Mouse (Mus musculus) midbrain, embryonic 12.5 days (tissue): Measurements from ENCODE around the gene Fam214b. TPM values are rescaled to one million over a fixed set of nuclear protein-coding genes. Genes with fewer than 3 reads are reported as not detected.

Source experiments
- ATAC-seq: fragments of 200-750 bp; cut with Nextera tagmentation; 2 replicates; pipeline ENCODE4 v1.8.0; 2017; ENCODE audit warnings: low read depth, moderate TSS enrichment, moderate library complexity; ENCODE audit not compliant: low FRiP score
- H3K27ac ChIP-seq: fragments of 300-500 bp; sonication (generic); replicated peaks from 2 replicates; pipeline ENCODE4 v1.5.1; 2016; ENCODE audit warnings: mild to moderate bottlenecking
- H3K27me3 ChIP-seq: fragments of 300-500 bp; sonication (generic); 2 replicates; pipeline ENCODE4 v1.6.1; 2016; ENCODE audit warnings: mild to moderate bottlenecking
- H3K36me3 ChIP-seq: fragments of 300-500 bp; sonication (generic); 2 replicates; pipeline ENCODE4 v1.6.1; 2016
- H3K4me1 ChIP-seq: fragments of 300-500 bp; sonication (generic); 2 replicates; pipeline ENCODE4 v1.6.1; 2016
- H3K4me2 ChIP-seq: fragments of 300-500 bp; sonication (generic); replicated peaks from 2 replicates; pipeline ENCODE4 v1.6.1; 2016; ENCODE audit warnings: mild to moderate bottlenecking, moderate library complexity
- H3K4me3 ChIP-seq: fragments of 300-500 bp; sonication (generic); 2 replicates; pipeline ENCODE4 v1.5.1; 2016; ENCODE audit warnings: mild to moderate bottlenecking
- H3K9ac ChIP-seq: fragments of 300-500 bp; sonication (generic); replicated peaks from 2 replicates; pipeline ENCODE4 v1.6.1; 2016; ENCODE audit warnings: mild to moderate bottlenecking, moderate library complexity
- H3K9me3 ChIP-seq: fragments of 300-500 bp; sonication (generic); 2 replicates; pipeline ENCODE4 v1.6.1; 2016; ENCODE audit warnings: mild to moderate bottlenecking
- WGBS: fragments of 180-500 bp; shearing (Covaris S2); methylation state at CpG from one replicate; pipeline ENCODE4 v1.1.7; 2016; 5-methylcytosine and 5-hydroxymethylcytosine counted together
- polyA plus RNA-seq: library from polyadenylated mRNA; unstranded; fragments of >200 nt; fragmentation: Nextera tagmentation; extraction: Ambion mirVana; gene quantifications from 2 replicates; pipeline ENCODE4 v1.2.1, GENCODE M21; 2016

Fam214b gene
- polyA plus RNA-seq, 1 experiment from 2014 or later, result 51.8 TPM

DNA sequence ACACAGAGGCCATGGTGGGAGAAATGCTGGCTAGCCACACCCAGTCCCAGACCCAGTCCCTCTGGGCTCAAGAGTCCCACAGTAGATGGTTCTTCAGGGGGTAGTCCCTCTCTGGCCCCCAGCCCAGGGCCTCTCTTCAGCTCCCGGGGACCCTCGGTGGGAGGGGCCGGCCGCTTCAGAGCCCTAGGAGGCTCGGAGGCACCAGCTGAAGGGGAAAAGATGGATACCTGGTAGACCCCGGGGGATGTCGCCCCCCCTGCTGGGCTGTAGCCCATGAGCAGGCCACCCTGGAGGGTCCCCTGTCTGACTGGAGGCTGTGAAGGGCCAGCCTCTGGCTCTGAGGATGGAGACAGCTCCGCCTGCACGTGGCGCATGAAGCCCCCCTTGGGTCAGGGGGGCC, 9.7 kb downstream of the Fam214b start:
- no peak overlapping the region for H3K4me3 ChIP-seq
- no peaks in the 10 kb centered on the region for H3K9me3 ChIP-seq
- 91% methylated on average over 10 of the region's 10 CpGs for WGBS
- peaks cover 47% of the 10 kb centered on the region for H3K36me3 ChIP-seq
- H3K27ac ChIP-seq, result no peak overlapping the region
- no peaks in the 10 kb centered on the region for H3K27me3 ChIP-seq
- no peak for ATAC-seq
- peaks cover 43% of the 10 kb centered on the region for H3K4me1 ChIP-seq
- no peak overlapping the region for H3K4me2 ChIP-seq
- no peak overlapping the region for H3K9ac ChIP-seq

DNA sequence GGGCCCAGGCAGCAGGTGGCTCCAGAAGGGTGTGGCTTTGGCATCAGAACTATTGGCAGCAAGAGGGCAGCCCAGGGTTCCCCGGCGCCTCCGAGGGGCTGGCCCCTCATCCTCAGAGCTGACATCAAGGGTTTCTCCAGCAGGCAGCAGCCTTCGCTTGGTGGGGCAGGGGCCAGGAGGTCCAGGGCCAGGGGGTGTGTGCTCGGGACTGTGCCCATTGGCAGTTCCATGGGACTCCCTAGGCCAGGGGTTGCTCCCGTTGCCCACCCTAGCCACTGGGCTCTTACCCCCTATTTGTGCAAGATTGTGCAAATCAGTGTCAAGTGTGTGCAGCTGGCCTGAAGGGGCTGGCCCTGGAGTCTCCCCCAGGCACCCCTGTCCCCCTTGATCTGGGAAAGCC, 10.2 kb downstream of the Fam214b start:
- Histone ChIP-seq H3K4me2 (no peak overlapping the region), H3K9me3 (no peaks in the 10 kb centered on the region), H3K9ac (no peak overlapping the region), H3K4me3 (no peak overlapping the region), H3K36me3 (peaks cover 47% of the 10 kb centered on the region), H3K4me1 (peaks cover 38% of the 10 kb centered on the region), H3K27ac (no peak overlapping the region), H3K27me3 (no peaks in the 10 kb centered on the region)
- 92% methylated on average over 6 of the region's 6 CpGs for WGBS
- no peak for ATAC-seq

DNA sequence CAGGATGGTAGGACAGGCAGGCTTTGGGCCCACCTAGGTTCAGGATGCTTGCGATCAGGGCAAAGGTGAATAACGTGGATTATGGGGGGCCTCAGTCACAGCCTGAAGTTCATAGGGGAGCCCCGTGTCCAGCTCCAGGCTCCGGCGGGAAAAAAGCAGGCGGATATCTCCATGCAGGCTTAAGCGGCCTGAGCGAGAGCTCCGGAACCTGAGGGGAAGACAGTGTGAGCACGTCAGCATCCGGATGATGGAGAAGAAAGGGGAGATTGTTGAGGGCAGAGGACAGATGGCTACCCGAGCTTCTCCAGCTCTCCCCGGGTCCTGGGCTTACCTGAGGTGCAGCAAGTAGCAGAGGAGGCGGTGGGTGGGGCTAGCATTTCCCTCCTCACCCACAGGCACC, 12.5 kb downstream of the Fam214b start:
- WGBS, result 86% methylated on average over 14 of the region's 14 CpGs
- peaks cover 62% of the 10 kb centered on the region for H3K36me3 ChIP-seq
- no peak for ATAC-seq

DNA sequence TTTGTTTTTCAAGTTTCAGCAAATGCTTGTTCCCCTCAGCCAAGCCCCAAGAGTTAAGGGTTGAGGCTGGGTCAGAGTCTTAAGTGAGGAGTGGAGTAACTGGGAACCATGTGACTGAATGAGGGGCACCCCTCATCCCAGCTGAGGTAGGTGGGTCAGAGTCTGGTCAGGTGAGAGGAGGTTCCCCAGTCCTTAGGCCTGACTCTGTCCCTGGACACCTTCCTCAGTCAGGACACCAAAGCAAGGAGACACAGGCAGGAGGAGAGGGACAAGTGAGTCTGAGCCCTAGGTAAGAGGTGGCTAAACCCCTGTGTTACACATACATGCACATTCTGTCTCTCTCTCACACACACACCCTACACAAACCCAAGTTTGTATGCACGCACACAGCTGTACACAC, 13.5 kb downstream of the Fam214b start:
- peak overlapping the region; percentile 93 for H3K27ac ChIP-seq
- no peak overlapping the region for H3K4me3 ChIP-seq
- peak overlapping the region; percentile 92 for H3K9ac ChIP-seq
- H3K27me3 ChIP-seq, result no peaks in the 10 kb centered on the region
- peak overlapping the region; percentile 1; the same call in 1 of the 2 replicates for H3K4me2 ChIP-seq
- 85% methylated on average over 1 of the region's 1 CpGs for WGBS
- no peaks in the 10 kb centered on the region for H3K9me3 ChIP-seq
- ATAC-seq, result no peak
- peaks cover 72% of the 10 kb centered on the region for H3K36me3 ChIP-seq
- H3K4me1 ChIP-seq, result peaks cover 24% of the 10 kb centered on the region

More for the DNA sequence above, 12.5 kb downstream of the Fam214b start:
- Histone ChIP-seq H3K9ac (no peak overlapping the region), H3K9me3 (no peaks in the 10 kb centered on the region), H3K27me3 (no peaks in the 10 kb centered on the region), H3K4me1 (peaks cover 31% of the 10 kb centered on the region), H3K27ac (no peak overlapping the region), H3K4me2 (no peak overlapping the region), H3K4me3 (no peak overlapping the region)

DNA sequence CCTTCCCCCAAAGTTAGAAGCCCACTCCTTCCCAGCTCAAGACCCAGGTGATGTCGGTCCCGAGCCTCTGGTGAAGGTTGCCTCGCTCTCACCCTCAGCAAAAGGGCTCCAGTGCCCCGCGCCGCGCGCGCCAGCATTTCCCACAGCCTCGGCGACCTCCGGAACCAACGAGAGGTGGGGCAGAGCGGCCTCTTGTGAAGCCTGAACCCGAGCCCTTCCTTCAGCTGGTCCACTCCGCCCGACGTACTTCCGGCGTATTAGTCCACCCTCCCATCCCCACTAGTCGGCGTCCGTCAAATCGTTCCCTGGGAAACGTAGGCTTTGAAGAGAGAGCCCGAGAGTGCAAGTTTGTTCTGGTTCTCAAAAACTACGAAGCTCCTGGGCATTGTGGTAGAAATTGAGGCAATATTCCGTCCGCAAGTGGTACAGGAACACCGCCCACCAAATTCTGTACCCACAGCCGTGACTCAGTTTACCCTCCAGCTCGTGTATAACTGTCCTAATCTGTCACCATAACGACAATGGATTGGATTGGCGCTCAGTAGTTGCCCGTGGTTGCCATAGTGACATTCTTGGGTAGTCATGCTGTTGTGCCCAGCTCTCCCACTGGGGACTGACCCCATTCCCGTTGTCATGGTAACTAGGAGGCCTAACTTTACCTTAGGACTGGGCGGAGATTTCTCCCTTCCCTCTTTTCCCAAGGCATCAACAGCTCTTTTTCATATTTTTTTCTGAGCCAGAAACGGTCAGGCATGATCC, 14.6 kb downstream of the Fam214b start, which contains the start of gene Stoml2:
TSS of gene Stoml2 (minus strand) at position 474 of the 759 bp plus-strand sequence.
- H3K4me1 ChIP-seq, result peaks cover 21% of the 10 kb centered on the region
- peaks cover 74% of the 10 kb centered on the region for H3K36me3 ChIP-seq
- H3K27ac ChIP-seq, result peak within 1 kb of the TSS; percentile 93
- peak within 1 kb of the TSS; percentile 92 for H3K9ac ChIP-seq
- H3K9me3 ChIP-seq, result no peaks in the 10 kb centered on the region
- ATAC-seq, result peak; percentile 96
- WGBS, result 1% methylated on average over 38 of the region's 38 CpGs
- peak within 1 kb of the TSS; percentile 88 for H3K4me2 ChIP-seq
- peak within 1 kb of the TSS; percentile 78 for H3K4me3 ChIP-seq
- H3K27me3 ChIP-seq, result no peaks in the 10 kb centered on the region

DNA sequence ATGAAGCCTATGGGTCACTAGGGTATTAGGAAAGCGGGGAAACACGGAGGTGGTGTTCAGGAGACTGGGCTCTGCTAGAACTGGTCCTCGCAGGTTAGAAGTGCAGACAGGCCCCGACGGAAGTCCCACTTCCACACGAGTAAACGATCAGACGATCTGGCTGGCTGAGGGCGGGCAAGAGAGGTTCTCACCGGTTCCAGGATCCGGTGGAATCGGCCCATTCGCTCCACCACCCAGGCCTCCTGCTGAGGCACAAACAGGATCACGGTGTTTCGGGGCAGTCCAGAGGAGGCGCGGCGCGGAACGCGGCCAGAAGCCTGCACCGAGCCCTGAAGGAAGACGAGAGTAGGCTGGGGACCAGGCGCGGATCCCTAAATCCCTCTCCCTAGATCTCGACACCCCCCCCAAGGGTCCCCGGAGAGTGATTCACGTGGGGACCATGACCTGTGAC, 15.2 kb downstream of the Fam214b start:
- peaks cover 68% of the 10 kb centered on the region for H3K36me3 ChIP-seq
- H3K4me3 ChIP-seq, result peak overlapping the region; percentile 78
- H3K27ac ChIP-seq, result peak overlapping the region; percentile 93
- peak overlapping the region; percentile 88 for H3K4me2 ChIP-seq
- 1% methylated on average over 28 of the region's 28 CpGs for WGBS
- H3K4me1 ChIP-seq, result peaks cover 21% of the 10 kb centered on the region
- H3K9ac ChIP-seq, result peak overlapping the region; percentile 92
- H3K27me3 ChIP-seq, result no peaks in the 10 kb centered on the region
- no peaks in the 10 kb centered on the region for H3K9me3 ChIP-seq
- ATAC-seq, result no peak

DNA sequence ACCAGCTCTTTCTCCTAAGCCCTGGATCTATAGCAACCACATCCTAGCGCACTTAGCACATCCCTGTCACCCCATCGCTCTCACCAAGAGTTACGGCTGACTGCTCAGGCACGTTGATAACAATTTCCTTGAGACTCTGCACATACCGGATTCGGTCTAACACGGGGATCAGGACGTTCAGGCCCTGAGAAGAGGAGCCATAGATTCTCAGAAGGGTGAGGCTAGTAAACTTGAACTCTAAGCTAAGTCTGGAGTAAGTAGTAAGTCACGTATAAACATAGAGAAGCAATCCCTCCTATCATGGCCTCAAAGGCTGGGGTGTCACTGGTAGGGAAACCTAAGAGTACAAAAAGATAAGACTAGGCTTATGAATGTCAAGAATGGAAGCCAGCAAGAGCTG, 15.7 kb downstream of the Fam214b start:
- Histone ChIP-seq H3K4me2 (peak overlapping the region; percentile 88), H3K9me3 (no peaks in the 10 kb centered on the region), H3K9ac (peak overlapping the region; percentile 92), H3K4me1 (peaks cover 21% of the 10 kb centered on the region), H3K27ac (peak overlapping the region; percentile 93), H3K4me3 (peak overlapping the region; percentile 78), H3K27me3 (no peaks in the 10 kb centered on the region), H3K36me3 (peaks cover 63% of the 10 kb centered on the region)
- 77% methylated on average over 9 of the region's 9 CpGs for WGBS
- no peak for ATAC-seq

DNA sequence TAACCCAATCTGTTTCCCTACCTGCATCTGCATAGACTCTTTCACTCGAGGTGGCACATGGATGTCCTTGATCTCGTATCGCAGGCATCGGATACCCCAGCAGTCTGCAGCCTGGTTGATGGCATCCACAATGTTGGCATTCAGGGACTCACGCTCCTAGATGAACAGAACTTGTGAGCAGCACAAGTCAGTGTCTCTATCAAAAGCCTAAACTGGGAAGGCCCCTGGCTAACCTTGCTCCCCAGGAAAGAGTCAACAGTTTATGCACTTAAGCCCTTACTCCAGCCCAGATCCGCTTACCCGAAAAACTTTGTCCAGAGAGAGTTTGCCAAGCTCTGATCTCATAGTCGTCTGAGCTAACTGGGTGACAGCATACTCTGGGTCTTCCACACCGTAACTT, 16.3 kb downstream of the Fam214b start:
- H3K9ac ChIP-seq, result 0 out of 2 replicates have a peak overlapping the region, but pooled peaks have one; percentile 92
- no peak overlapping the region; the same call in 1 of the 2 replicates for H3K4me3 ChIP-seq
- no peak for ATAC-seq
- peak overlapping the region; percentile 88; the same call in 1 of the 2 replicates for H3K4me2 ChIP-seq
- no peak overlapping the region for H3K27ac ChIP-seq
- H3K4me1 ChIP-seq, result peaks cover 25% of the 10 kb centered on the region
- 95% methylated on average over 9 of the region's 9 CpGs for WGBS
- H3K27me3 ChIP-seq, result no peaks in the 10 kb centered on the region
- H3K36me3 ChIP-seq, result peaks cover 58% of the 10 kb centered on the region
- H3K9me3 ChIP-seq, result no peaks in the 10 kb centered on the region

DNA sequence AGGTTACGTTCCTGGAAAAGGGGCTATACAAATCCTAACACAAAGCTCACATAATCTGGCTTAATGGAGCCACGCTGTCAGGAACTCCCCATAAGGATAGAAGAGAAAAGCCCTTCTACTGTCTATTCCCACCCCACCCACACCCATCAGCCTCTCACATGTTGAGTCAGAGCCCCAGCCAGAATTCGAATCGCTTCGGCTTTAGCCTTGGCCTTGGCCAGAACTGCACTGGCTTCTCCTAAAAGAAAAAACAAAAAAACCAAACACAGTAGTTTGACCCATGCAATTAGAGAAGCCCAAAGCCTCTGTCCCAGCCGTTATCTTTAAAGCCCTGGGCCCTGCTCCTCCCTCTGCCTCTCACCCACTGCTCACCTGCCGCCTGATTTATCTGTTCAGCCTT, 16.9 kb downstream of the Fam214b start:
- Histone ChIP-seq H3K9me3 (no peaks in the 10 kb centered on the region), H3K9ac (no peak overlapping the region), H3K4me2 (no peak overlapping the region), H3K27me3 (no peaks in the 10 kb centered on the region), H3K4me3 (no peak overlapping the region), H3K27ac (no peak overlapping the region), H3K4me1 (peaks cover 30% of the 10 kb centered on the region), H3K36me3 (peaks cover 52% of the 10 kb centered on the region)
- 97% methylated on average over 7 of the region's 7 CpGs for WGBS
- ATAC-seq, result no peak

DNA sequence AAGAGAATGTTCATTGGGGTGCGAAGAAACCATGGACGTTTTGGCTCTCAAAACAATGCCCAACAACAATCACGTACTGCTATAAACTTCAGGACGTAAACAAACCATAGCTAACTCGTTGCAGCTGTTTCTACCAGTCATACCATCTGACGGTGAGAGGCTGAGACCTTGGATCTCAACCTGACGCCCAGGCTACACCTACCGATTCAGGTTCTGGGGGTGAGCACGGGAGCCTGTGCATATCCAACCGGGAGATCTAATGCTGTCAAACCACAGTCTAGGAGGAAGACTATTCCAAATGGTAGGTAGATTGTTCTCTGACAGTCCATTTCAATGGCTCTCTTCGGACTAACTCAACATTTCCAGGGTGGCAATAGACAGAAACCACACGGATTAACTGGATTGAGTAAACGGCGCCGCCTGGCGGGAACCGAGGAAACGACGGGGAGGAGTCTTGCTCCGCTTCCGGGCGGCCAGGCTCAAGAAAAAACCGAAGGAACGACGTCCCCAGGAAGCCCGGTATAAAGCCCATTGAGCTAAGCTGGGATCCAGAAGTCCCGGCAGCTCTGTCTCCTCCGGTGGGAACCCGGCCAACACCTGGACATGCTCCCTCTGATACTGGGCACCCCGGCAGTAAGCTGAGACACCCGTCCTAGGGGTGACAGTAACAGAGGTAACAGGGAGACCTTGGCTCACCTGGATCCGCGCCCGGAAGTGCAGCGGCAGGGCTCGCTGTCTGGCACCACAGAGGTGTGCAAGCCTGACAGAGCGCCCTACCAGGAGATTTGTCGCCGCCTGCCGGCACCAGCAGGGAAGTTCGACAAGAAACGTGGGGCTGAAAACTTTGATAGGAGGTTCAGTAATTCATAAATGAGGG, 20.7 kb downstream of the Fam214b start, which contains the start of gene Pigo:
TSS of gene Pigo (minus strand) at position 736 of the 877 bp plus-strand sequence.
- peak within 1 kb of the TSS; percentile 64 for H3K4me2 ChIP-seq
- no peaks in the 10 kb centered on the region for H3K9me3 ChIP-seq
- H3K4me3 ChIP-seq, result peak within 1 kb of the TSS; percentile 57
- peak; percentile 92 for ATAC-seq
- no peaks in the 10 kb centered on the region for H3K27me3 ChIP-seq
- H3K27ac ChIP-seq, result peak within 1 kb of the TSS; percentile 85
- 10% methylated on average over 42 of the region's 42 CpGs for WGBS
- peaks cover 17% of the 10 kb centered on the region for H3K4me1 ChIP-seq
- peaks cover 69% of the 10 kb centered on the region for H3K36me3 ChIP-seq
- peak within 1 kb of the TSS; percentile 56 for H3K9ac ChIP-seq

DNA sequence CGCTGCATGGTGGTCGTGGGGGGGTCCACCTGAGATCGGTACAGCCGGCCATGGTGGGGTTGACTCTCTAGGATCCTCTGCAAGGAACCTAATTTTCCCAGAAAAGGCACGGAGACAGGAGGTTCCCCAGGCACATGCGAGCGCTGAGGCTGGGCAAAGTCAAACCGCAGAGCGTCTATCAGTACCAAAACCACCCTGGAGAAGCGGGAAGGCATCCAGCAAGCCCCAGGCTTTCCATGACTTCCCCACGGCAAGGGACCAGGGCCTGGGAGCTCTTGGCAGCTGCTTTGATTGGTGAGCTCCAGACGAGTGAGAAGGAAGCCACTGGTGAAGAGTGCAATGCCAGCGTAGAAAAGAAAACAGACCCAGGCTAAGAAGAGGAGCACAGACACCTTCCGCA, 21.3 kb downstream of the Fam214b start:
- Histone ChIP-seq H3K4me2 (peak overlapping the region; percentile 64), H3K36me3 (peaks cover 71% of the 10 kb centered on the region), H3K4me1 (peaks cover 12% of the 10 kb centered on the region), H3K27me3 (no peaks in the 10 kb centered on the region), H3K9ac (peak overlapping the region; percentile 56), H3K9me3 (no peaks in the 10 kb centered on the region), H3K27ac (0 out of 2 replicates have a peak overlapping the region, but pooled peaks have one; percentile 85), H3K4me3 (peak overlapping the region; percentile 57)
- WGBS, result 88% methylated on average over 14 of the region's 14 CpGs
- no peak for ATAC-seq

DNA sequence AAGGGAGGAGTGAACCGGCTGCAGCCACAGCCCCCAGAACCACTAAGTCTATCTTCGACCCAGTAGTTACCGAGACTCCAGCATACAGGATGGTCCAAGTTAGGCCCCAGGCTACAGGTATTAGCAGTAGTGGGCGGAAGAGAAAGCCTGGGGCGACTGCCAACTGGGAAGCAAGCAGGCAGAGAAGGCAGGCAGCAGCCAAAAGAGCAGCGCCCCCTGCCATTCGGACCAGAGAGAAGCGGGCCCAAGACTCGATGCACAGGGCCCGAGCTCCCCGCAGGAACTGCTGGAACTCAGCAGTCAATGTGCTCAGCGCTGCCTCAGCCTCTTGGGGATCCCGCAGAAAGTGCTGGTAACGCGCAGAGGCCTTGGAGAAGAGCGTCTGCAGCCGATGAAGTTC, 24.7 kb downstream of the Fam214b start:
- 71% methylated on average over 17 of the region's 17 CpGs for WGBS
- ATAC-seq, result no peak
- Histone ChIP-seq H3K4me2 (no peak overlapping the region), H3K9me3 (no peaks in the 10 kb centered on the region), H3K27me3 (no peaks in the 10 kb centered on the region), H3K36me3 (peaks cover 70% of the 10 kb centered on the region), H3K9ac (no peak overlapping the region), H3K27ac (no peak overlapping the region), H3K4me1 (peaks cover 12% of the 10 kb centered on the region), H3K4me3 (no peak overlapping the region)
